Mouse (Mus musculus): Measurements from ENCODE around the gene Pomgnt1. TPM values are rescaled to one million over a fixed set of nuclear protein-coding genes. Genes with fewer than 3 reads are reported as not detected.

Pomgnt1 gene
- total and polyA plus RNA-seq, 3 experiments: 33.0 to 40.7 (median 40.2) TPM

GRCm38 (mm10) chr4:116096291-116096690 is 27.3 kb upstream of the Pomgnt1 start:
- Histone ChIP-seq H3K4me2 (ENCODE audit: insufficient read depth, low read depth, poor library complexity, severe bottlenecking) (no peak overlapping the region), H3K27ac (ENCODE audit: insufficient read depth, low read depth) (no peak overlapping the region), H3K36me3 (replicated peaks in 1 of 2; ENCODE audit: control insufficient read depth in 1 of 2, insufficient read depth in 1 of 2, low read length in 1 of 2) (peaks cover 75 to 98% of the 10 kb centered on the region in 2 experiments), H3K27me3 (replicated peaks) (no peaks in the 10 kb centered on the region), H3K9me3 (replicated peaks; ENCODE audit: low read length) (no peaks in the 10 kb centered on the region), H3K9ac (ENCODE audit: insufficient read depth, low read depth) (no peak overlapping the region), H3K4me1 (ENCODE audit: control insufficient read depth in 1 of 2, insufficient read depth in 2 of 2) (no peaks in the 10 kb centered on the region), H3K4me3 (replicated peaks in 1 of 3; ENCODE audit: low read depth in 2 of 3, low read length in 2 of 3, poor library complexity in 1 of 3) (no peak overlapping the region), H3K79me2 (replicated peaks; ENCODE audit: control insufficient read depth, extremely low read depth, insufficient read depth, poor library complexity, severe bottlenecking) (no peaks in the 10 kb centered on the region; the same call in 1 of the 2 replicates)
- peak; percentile 14 for DNase-seq (ENCODE audit: extremely low read depth)
- in situ Hi-C loops (cut with MboI; ENCODE audit: low pct_ligation_motif_present, low pct_unique_long_range_greater_than_20kb, low sequenced_read_pairs) (no loop called here), dilution Hi-C loops (cut with MboI; ENCODE audit: extremely low pct_ligation_motif_present, extremely low pct_unique_long_range_greater_than_20kb, low sequenced_read_pairs) (no loop called here)
- TF ChIP-seq CTCF (conservative IDR thresholded peaks at IDR 0.05 in 1 of 2, IDR thresholded peaks at IDR 0.05 in 1 of 2; ENCODE audit: low read depth in 2 of 2, low read length in 2 of 2) (no peak), ZMIZ1 (IDR thresholded peaks at IDR 0.05; ENCODE audit: low read depth, low read length) (no peak), ETS1 (conservative IDR thresholded peaks at IDR 0.05; ENCODE audit: low read depth, low read length) (no peak), GABPA (IDR thresholded peaks at IDR 0.05; ENCODE audit: insufficient replicate concordance, low read depth, low read length) (no peak), MYC (IDR thresholded peaks at IDR 0.05; ENCODE audit: low read depth, low read length) (no peak), TBP (conservative IDR thresholded peaks at IDR 0.05; ENCODE audit: low read depth, low read length) (no peak), ZC3H11A (IDR thresholded peaks at IDR 0.05; ENCODE audit: low read depth, low read length) (no peak), MAZ (IDR thresholded peaks at IDR 0.05; ENCODE audit: low read depth, low read length) (no peak), NRF1 (IDR thresholded peaks at IDR 0.05; ENCODE audit: low read depth, low read length) (no peak), TCF12 (IDR thresholded peaks at IDR 0.05; ENCODE audit: low read depth, low read length) (no peak), RAD21 (IDR thresholded peaks at IDR 0.05; ENCODE audit: low read depth, low read length) (no peak)

GRCm38 (mm10) chr4:116097211-116097610 is 26.4 kb upstream of the Pomgnt1 start:
- no peak overlapping the region for H3K4me3 ChIP-seq (replicated peaks in 1 of 3; ENCODE audit: low read depth in 2 of 3, low read length in 2 of 3, poor library complexity in 1 of 3)
- H3K4me1 ChIP-seq (ENCODE audit: control insufficient read depth in 1 of 2, insufficient read depth in 2 of 2): no peaks in the 10 kb centered on the region
- H3K9ac ChIP-seq (ENCODE audit: insufficient read depth, low read depth): no peak overlapping the region
- in situ Hi-C loops (cut with MboI; ENCODE audit: low pct_ligation_motif_present, low pct_unique_long_range_greater_than_20kb, low sequenced_read_pairs) (no loop called here), dilution Hi-C loops (cut with MboI; ENCODE audit: extremely low pct_ligation_motif_present, extremely low pct_unique_long_range_greater_than_20kb, low sequenced_read_pairs) (no loop called here)
- no peaks in the 10 kb centered on the region for H3K27me3 ChIP-seq (replicated peaks)
- peaks cover 74 to 98% of the 10 kb centered on the region in 2 experiments for H3K36me3 ChIP-seq (replicated peaks in 1 of 2; ENCODE audit: control insufficient read depth in 1 of 2, insufficient read depth in 1 of 2, low read length in 1 of 2)
- H3K9me3 ChIP-seq (replicated peaks; ENCODE audit: low read length): no peaks in the 10 kb centered on the region
- DNase-seq (ENCODE audit: extremely low read depth): no peak
- no peak for TF ChIP-seq JUN (IDR thresholded peaks at IDR 0.05; ENCODE audit: insufficient read depth, low read depth, low read length)
- no peak for TF ChIP-seq E2F4 (IDR thresholded peaks at IDR 0.05; ENCODE audit: insufficient replicate concordance, low read depth, low read length)
- TF ChIP-seq MAZ (IDR thresholded peaks at IDR 0.05; ENCODE audit: low read depth, low read length): no peak
- no peak for TF ChIP-seq MYC (IDR thresholded peaks at IDR 0.05; ENCODE audit: low read depth, low read length)
- TF ChIP-seq CHD1 (IDR thresholded peaks at IDR 0.05; ENCODE audit: low read depth, low read length): no peak
- TF ChIP-seq RAD21 (IDR thresholded peaks at IDR 0.05; ENCODE audit: low read depth, low read length): no peak
- no peak for TF ChIP-seq GABPA (IDR thresholded peaks at IDR 0.05; ENCODE audit: insufficient replicate concordance, low read depth, low read length)
- no peak for TF ChIP-seq POLR2AphosphoS2 (IDR thresholded peaks at IDR 0.05; ENCODE audit: low read depth, low read length)
- H3K79me2 ChIP-seq (replicated peaks; ENCODE audit: control insufficient read depth, extremely low read depth, insufficient read depth, poor library complexity, severe bottlenecking): no peaks in the 10 kb centered on the region; the same call in 1 of the 2 replicates
- no peak overlapping the region for H3K4me2 ChIP-seq (ENCODE audit: insufficient read depth, low read depth, poor library complexity, severe bottlenecking)
- H3K27ac ChIP-seq (ENCODE audit: insufficient read depth, low read depth): no peak overlapping the region

Measured in CH12.LX (cell line).